Mouse (Mus musculus): Measurements from ENCODE around the gene Hoxa2.

- TF ChIP-seq CTCF (IDR thresholded peaks at IDR 0.05; ENCODE audit: insufficient read depth, low read depth, low read length) = no peak
- TF ChIP-seq POLR2A (IDR thresholded peaks at IDR 0.05; ENCODE audit: insufficient read depth, low read depth, low read length) = no peak
Measured at GRCm38 (mm10) chr6:52201269-52201668, 36.6 kb upstream of the Hoxa2 start.

Data from olfactory bulb, adult 2 months (tissue).